Mouse (Mus musculus) heart, embryonic 12.5 days (tissue): Measurements from ENCODE around the gene Nme3. TPM values are rescaled to one million over a fixed set of nuclear protein-coding genes. Genes with fewer than 3 reads are reported as not detected.

Experiments used
- ATAC-seq: fragments of 200-750 bp; cut with Nextera tagmentation; 2 replicates; pipeline ENCODE4 v1.8.0; 2017; ENCODE audit warnings: moderate TSS enrichment, moderate library complexity; ENCODE audit not compliant: insufficient number of reproducible peaks, low FRiP score
- H3K27ac ChIP-seq: fragments of 300-500 bp; sonication (generic); 2 replicates; pipeline ENCODE4 v1.5.1; 2016; ENCODE audit warnings: mild to moderate bottlenecking, moderate library complexity; ENCODE audit not compliant: poor library complexity, severe bottlenecking
- H3K27me3 ChIP-seq: fragments of 300-500 bp; sonication (generic); replicated peaks from 2 replicates; pipeline ENCODE4 v1.6.1; 2016; ENCODE audit warnings: mild to moderate bottlenecking, moderate library complexity
- H3K36me3 ChIP-seq: fragments of 300-500 bp; sonication (generic); 2 replicates; pipeline ENCODE4 v1.6.1; 2016; ENCODE audit warnings: mild to moderate bottlenecking, moderate library complexity
- H3K4me1 ChIP-seq: fragments of 300-500 bp; sonication (generic); replicated peaks from 2 replicates; pipeline ENCODE4 v1.6.1; 2016; ENCODE audit warnings: mild to moderate bottlenecking
- H3K4me2 ChIP-seq: fragments of 300-500 bp; sonication (generic); 2 replicates; pipeline ENCODE4 v1.6.1; 2016; ENCODE audit warnings: mild to moderate bottlenecking, moderate library complexity
- H3K4me3 ChIP-seq: fragments of 300-500 bp; sonication (generic); 2 replicates; pipeline ENCODE4 v1.5.1; 2016; ENCODE audit warnings: mild to moderate bottlenecking
- H3K9ac ChIP-seq: fragments of 300-500 bp; sonication (generic); 2 replicates; pipeline ENCODE4 v1.6.1; 2016; ENCODE audit warnings: mild to moderate bottlenecking, moderate library complexity
- H3K9me3 ChIP-seq: fragments of 300-500 bp; sonication (generic); replicated peaks from 2 replicates; pipeline ENCODE4 v1.6.1; 2016; ENCODE audit warnings: mild to moderate bottlenecking, moderate library complexity
- WGBS: fragments of 180-500 bp; shearing (Covaris S2); methylation state at CpG from one replicate; pipeline ENCODE4 v1.1.7; 2016; 5-methylcytosine and 5-hydroxymethylcytosine counted together
- polyA plus RNA-seq: library from polyadenylated mRNA; unstranded; fragments of >200 nt; fragmentation: Nextera tagmentation; extraction: Ambion mirVana; gene quantifications from 2 replicates; pipeline ENCODE4 v1.2.1, GENCODE M21; 2016

Gene Nme3
- polyA plus RNA-seq, 1 experiment from 2014 or later, result 34.5 TPM

DNA sequence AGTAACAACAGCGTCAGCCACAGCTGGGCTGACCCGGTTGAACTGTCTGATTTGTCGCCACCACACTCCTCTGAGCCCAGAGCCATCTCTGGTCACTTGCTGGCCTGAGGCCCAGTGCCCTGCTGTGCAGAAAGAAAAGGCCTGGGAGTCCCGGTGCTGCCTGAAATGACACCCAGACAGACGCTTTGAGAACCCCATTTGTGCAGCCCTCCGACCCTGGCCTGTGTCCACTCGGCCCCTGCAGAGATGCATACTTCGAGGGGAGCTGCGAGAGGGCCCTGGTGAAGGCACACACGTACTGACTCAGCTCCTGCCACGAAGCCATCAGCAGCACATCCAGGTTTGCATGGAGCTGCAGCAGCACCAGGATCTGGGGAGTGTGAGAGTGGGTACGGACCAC is 3.5 kb upstream of the Nme3 start:
- no peak overlapping the region for H3K4me3 ChIP-seq
- H3K9ac ChIP-seq, result no peak overlapping the region
- H3K27ac ChIP-seq, result no peak overlapping the region
- ATAC-seq, result no peak
- peaks cover 35% of the 10 kb centered on the region for H3K4me1 ChIP-seq
- no peaks in the 10 kb centered on the region for H3K27me3 ChIP-seq
- 89% methylated on average over 12 of the region's 12 CpGs for WGBS
- H3K4me2 ChIP-seq, result no peak overlapping the region
- H3K9me3 ChIP-seq, result no peaks in the 10 kb centered on the region
- H3K36me3 ChIP-seq, result peaks cover 61% of the 10 kb centered on the region

DNA sequence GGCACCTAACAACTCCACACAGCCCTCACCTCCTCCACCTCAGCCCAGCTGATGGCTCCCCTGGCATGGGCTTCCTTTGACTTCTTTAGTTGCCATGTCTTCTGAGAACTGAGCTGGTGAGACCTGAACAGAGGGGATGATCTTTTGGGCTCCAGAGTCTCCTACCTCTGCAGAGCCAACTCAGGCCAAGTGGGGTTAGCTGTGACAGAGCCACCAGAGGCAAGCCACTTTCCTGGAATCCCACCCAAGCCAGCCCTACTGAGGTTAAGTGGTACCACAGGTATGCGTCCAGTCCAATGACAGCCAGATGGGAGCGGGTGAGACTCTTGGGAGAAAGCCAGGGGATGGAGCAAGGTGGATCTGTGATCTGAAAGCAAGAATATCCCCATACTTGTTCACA is 3.0 kb upstream of the Nme3 start:
- Histone ChIP-seq H3K27me3 (no peaks in the 10 kb centered on the region), H3K27ac (no peak overlapping the region), H3K9ac (no peak overlapping the region), H3K9me3 (no peaks in the 10 kb centered on the region), H3K36me3 (peaks cover 66% of the 10 kb centered on the region), H3K4me1 (peaks cover 34% of the 10 kb centered on the region), H3K4me2 (no peak overlapping the region), H3K4me3 (no peak overlapping the region)
- ATAC-seq, result no peak
- 89% methylated on average over 2 of the region's 2 CpGs for WGBS

DNA sequence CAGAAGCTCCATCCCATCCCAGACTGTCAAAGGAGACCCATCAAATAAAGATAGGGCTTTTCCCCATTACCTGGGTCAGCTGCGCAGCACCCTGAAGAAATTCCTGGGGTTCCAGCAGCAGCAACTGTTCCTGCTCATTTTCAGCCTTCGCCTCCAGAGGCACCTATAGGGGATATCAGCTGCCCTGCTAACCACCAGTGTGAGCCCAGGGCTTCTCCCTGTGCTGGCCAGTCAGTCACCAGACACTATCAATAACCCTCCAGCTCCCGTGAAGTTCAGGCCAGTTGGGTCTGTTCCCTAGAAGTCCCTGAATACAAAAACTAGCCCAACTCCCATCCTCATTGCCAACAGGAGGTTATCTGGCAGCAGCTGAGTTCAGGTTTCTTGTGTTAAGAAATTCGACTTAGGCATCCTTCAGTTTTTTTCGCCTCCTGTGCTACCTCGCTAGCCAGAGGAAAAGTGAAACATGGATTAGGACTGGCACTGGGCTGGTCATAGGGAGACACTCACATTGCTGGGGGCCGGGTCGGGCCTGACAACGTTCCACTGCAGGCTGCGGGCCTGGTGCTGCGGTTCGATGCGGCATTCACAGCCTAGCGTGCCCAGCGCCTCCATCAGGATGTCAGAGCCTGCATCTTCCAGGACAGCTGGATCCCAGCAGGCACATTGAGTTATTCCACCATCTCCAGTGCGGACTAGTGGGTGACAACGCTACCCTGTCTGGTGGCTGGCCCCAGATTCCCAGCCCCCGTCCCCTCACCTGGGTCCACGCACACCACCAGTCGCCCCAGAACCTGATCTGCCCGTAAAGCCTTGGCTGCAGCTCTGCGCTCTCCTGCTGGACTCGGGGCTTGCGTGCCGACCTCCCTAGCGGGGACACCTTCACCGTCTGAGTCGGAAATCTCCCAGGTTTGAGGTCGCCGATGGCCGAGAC is 2.0 kb upstream of the Nme3 start:
- 10% methylated on average over 31 of the region's 31 CpGs for WGBS

DNA sequence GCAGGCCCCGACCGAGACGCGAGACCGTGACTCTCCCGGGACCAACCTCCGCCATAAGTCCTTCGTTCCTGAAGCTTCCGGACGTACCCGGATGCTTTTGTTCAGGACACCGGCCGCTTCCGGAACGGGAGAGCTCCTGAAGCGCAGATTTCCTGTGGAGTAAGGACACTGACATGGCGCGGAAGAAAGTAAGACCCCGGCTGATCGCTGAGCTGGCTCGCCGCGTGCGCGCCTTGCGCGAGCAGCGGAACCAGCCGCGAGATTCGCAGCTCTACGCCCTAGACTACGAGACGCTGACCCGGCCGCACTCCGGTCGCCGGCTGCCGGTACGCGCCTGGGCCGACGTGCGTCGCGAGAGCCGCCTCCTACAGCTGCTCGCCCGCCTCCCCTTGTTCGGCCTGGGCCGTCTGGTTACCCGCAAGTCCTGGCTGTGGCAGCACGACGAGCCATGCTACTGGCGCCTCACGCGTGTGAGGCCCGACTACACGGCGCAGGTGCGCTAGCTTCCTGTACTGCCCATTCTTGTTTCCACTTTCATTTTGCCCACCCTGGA is 1.2 kb upstream of the Nme3 start, which contains the start of the genes Eme2 and Mrps34:
Gene Eme2, minus strand, starts transcription at position 93 of the 553 bp plus-strand sequence.
Gene Mrps34, plus strand, starts transcription at position 122 of the 553 bp plus-strand sequence.
- no peaks in the 10 kb centered on the region for H3K27me3 ChIP-seq
- peak within 1 kb of the TSS; percentile 94 for H3K9ac ChIP-seq
- no peaks in the 10 kb centered on the region for H3K9me3 ChIP-seq
- ATAC-seq, result peak; percentile 42
- peak within 1 kb of the TSS; percentile 69 for H3K4me3 ChIP-seq
- H3K4me1 ChIP-seq, result peaks cover 48% of the 10 kb centered on the region
- H3K36me3 ChIP-seq, result peaks cover 71% of the 10 kb centered on the region
- H3K27ac ChIP-seq, result peak within 1 kb of the TSS; percentile 84
- WGBS, result under 1% methylated on average over 62 of the region's 62 CpGs
- H3K4me2 ChIP-seq, result peak within 1 kb of the TSS; percentile 96

More for the DNA sequence above, 2.0 kb upstream of the Nme3 start:
- H3K9ac ChIP-seq, result peak overlapping the region; percentile 94
- H3K4me3 ChIP-seq, result peak overlapping the region; percentile 69
- peaks cover 71% of the 10 kb centered on the region for H3K36me3 ChIP-seq
- peak overlapping the region; percentile 96 for H3K4me2 ChIP-seq
- peak; percentile 14; the same call in 1 of the 2 replicates for ATAC-seq
- H3K9me3 ChIP-seq, result no peaks in the 10 kb centered on the region
- peak overlapping the region; percentile 84 for H3K27ac ChIP-seq
- peaks cover 43% of the 10 kb centered on the region for H3K4me1 ChIP-seq
- H3K27me3 ChIP-seq, result no peaks in the 10 kb centered on the region

DNA sequence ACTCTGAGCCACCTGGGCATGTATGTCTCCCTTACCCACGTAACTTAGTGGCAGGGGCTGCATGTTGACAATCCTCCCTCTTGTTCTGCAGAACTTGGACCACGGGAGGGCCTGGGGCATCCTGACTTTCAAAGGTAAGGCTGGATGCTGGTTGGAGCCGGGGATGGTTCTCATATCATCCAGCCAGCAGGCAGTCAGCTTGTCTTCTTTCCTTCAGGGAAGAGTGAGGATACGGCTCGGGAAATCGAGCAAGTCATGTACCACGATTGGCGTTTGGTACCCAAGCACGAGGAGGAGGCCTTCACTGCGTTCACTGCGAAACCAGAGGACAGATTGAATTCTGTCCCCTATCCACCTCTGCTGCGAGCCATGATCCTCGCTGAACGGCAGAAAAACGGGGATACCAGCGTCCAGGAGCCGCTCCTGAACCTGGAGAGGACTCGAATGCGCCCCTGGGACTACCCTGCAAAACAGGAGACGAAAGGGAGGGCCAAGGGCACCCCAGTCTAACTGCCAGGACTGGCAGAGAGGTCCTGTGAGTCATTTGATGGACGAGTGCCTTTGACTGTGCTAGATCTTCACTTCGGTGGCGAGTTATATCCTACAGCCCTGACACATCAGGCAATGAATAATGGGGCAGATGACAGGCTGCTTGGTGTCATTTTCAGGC is 594 bp upstream of the Nme3 start:
- Histone ChIP-seq H3K4me3 (peak overlapping the region; percentile 69), H3K4me1 (peaks cover 48% of the 10 kb centered on the region), H3K36me3 (peaks cover 71% of the 10 kb centered on the region), H3K9me3 (no peaks in the 10 kb centered on the region), H3K27me3 (no peaks in the 10 kb centered on the region), H3K9ac (peak overlapping the region; percentile 94), H3K27ac (peak overlapping the region; percentile 84), H3K4me2 (peak overlapping the region; percentile 96)
- WGBS, result 14% methylated on average over 23 of the region's 23 CpGs
- ATAC-seq, result no peak

DNA sequence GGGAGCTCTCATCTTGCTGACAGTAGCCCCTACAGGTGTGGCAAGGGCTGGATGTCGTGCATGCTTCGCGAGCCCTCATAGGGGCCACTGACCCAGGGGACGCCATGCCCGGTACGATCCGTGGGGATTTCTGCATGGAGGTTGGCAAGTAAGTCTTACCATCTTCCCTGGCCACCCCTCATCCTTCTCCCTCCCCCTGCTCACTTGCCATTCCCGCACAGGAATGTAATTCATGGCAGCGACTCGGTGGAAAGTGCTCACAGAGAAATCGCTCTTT is 631 bp downstream of the Nme3 start:
- H3K36me3 ChIP-seq, result peaks cover 71% of the 10 kb centered on the region
- H3K4me3 ChIP-seq, result peak overlapping the region; percentile 69
- H3K4me2 ChIP-seq, result peak overlapping the region; percentile 96
- ATAC-seq, result no peak
- no peaks in the 10 kb centered on the region for H3K9me3 ChIP-seq
- H3K27ac ChIP-seq, result 0 out of 2 replicates have a peak overlapping the region, but pooled peaks have one; percentile 45
- 43% methylated on average over 11 of the region's 11 CpGs for WGBS
- peaks cover 48% of the 10 kb centered on the region for H3K4me1 ChIP-seq
- H3K27me3 ChIP-seq, result no peaks in the 10 kb centered on the region
- peak overlapping the region; percentile 94 for H3K9ac ChIP-seq

DNA sequence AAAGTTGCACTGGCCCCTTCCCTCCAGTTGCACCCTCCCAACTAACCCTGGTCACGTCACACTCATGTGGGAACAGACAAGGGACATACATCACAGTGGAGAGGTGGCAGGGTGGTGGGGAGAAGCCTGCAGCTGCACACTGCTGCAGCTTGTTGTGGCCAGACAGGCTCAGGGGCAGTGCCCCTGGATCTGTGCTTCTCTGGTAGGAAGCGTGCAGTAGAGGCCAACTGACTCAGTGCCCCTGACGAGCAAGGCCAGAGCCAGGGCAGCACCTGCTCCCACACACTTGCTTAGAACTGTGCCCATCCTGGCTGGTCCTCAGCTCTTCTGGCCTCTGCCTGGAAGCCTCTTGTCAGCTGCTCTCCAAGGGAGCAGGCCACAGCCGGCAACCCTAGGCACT is 1.3 kb downstream of the Nme3 start:
- Histone ChIP-seq H3K27me3 (no peaks in the 10 kb centered on the region), H3K9me3 (no peaks in the 10 kb centered on the region), H3K4me3 (peak overlapping the region; percentile 69; the same call in 1 of the 2 replicates), H3K27ac (no peak overlapping the region), H3K9ac (no peak overlapping the region), H3K36me3 (peaks cover 71% of the 10 kb centered on the region), H3K4me2 (peak overlapping the region; percentile 96; the same call in 1 of the 2 replicates), H3K4me1 (peaks cover 48% of the 10 kb centered on the region)
- ATAC-seq, result no peak
- WGBS, result 85% methylated on average over 4 of the region's 4 CpGs

DNA sequence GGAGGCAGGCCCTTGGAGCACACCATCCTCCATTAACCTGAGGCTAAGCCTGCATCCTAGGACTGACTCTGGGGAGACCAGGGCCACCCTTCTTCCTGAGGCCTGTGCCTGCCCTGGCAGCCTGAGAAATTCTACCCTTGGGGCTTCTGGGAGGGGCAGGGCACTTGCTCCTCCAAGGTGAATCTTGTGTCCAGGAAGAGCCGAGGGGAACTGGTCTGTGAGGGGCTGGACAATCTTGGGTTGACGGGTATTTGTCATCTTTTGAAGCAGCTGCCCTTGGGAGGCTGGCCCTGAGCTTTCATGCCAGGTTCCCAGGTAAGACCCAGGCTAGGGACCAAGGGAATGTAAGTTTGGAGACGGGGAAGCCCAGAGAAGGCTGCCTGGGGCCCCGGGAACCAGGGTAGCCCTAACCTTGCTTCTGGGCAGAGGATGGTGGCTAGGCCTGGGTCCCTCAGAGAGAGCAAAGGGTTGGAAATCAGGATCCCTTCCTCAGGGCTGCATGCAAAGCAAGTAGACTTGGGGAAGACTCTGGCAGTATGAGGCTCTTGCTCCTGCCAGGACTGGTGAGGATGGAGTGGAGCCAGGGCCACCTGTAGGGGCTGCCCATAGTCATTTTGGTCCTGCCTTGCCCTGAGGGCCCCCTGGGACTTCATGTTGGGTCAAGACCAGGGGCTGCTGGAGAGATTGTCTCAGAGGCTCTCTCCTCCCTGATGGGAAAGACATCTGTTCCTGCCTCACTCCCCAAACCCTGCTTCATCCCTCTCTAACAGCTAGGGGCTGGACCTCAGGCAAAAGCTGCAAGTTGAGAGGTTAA is 1.9 kb downstream of the Nme3 start:
- no peak overlapping the region for H3K9ac ChIP-seq
- no peak overlapping the region for H3K4me2 ChIP-seq
- H3K4me3 ChIP-seq, result no peak overlapping the region
- no peak for ATAC-seq
- H3K4me1 ChIP-seq, result peaks cover 47% of the 10 kb centered on the region
- WGBS, result 80% methylated on average over 4 of the region's 4 CpGs
- no peaks in the 10 kb centered on the region for H3K9me3 ChIP-seq
- H3K36me3 ChIP-seq, result peaks cover 71% of the 10 kb centered on the region
- 0 out of 2 replicates have a peak overlapping the region, but pooled peaks have one; percentile 4 for H3K27ac ChIP-seq
- H3K27me3 ChIP-seq, result no peaks in the 10 kb centered on the region

DNA sequence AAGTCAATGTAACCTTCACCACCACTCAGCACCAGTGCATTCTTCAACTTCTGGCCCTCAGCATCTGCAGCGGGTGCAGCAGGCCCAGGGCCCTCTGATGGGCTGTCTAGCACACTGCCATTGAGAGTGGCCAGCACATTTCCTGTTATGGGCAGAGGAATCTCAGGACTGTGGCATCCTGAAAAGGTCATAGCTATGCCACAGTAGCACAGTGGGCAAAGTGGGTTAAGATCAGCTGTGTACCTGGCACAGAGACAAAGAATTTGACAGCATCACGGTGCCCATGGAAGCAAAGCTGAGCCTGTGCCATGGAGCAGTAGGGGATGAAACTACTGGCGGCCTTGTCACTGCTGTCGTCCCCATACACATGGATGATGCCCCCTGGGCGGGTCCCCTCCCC is 2.9 kb downstream of the Nme3 start:
- no peak overlapping the region for H3K4me2 ChIP-seq
- peaks cover 73% of the 10 kb centered on the region for H3K36me3 ChIP-seq
- H3K9me3 ChIP-seq, result no peaks in the 10 kb centered on the region
- no peak for ATAC-seq
- peaks cover 38% of the 10 kb centered on the region for H3K4me1 ChIP-seq
- no peak overlapping the region for H3K4me3 ChIP-seq
- whole genome bisulfite sequencing, result 78% methylated on average over 5 of the region's 5 CpGs
- no peak overlapping the region for H3K9ac ChIP-seq
- H3K27ac ChIP-seq, result no peak overlapping the region
- no peaks in the 10 kb centered on the region for H3K27me3 ChIP-seq

DNA sequence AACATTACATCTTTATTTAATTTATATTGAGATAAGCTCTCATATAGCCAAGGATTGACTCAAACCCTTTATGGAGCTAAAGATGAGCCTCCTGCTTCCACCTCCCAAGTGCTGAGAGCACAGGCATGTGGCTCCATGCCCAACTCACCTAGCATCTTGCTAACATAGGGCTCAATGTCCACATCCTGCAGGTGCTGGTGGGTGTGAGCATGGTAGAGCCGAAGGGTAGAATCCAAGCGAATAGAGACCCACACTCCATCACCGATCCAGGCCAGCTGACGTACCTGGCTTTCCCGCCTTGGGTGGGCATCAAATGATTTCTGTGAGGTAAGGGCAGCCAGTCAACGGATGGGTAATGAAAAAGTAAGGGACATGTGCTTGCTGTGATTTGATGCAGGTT is 3.7 kb downstream of the Nme3 start:
- Histone ChIP-seq H3K4me2 (no peak overlapping the region), H3K9ac (no peak overlapping the region), H3K9me3 (no peaks in the 10 kb centered on the region), H3K4me1 (peaks cover 35% of the 10 kb centered on the region), H3K27me3 (no peaks in the 10 kb centered on the region), H3K36me3 (peaks cover 82% of the 10 kb centered on the region), H3K4me3 (no peak overlapping the region), H3K27ac (no peak overlapping the region)
- 94% methylated on average over 6 of the region's 6 CpGs for WGBS
- ATAC-seq, result no peak
